Mouse (Mus musculus) heart, embryonic 12.5 days (tissue): ENCODE results near the gene Parp8. TPM values are rescaled to one million over a fixed set of nuclear protein-coding genes. Genes with fewer than 3 reads are reported as not detected.
A peak's percentile ranks its signal among the peaks of the same experiment; 100 is the strongest.

Experiments used
- ATAC-seq: fragments of 200-750 bp; cut with Nextera tagmentation; 2 replicates; pipeline ENCODE4 v1.8.0; 2017; ENCODE audit warnings: moderate TSS enrichment, moderate library complexity; ENCODE audit not compliant: insufficient number of reproducible peaks, low FRiP score
- H3K27ac ChIP-seq: fragments of 300-500 bp; sonication (generic); 2 replicates; pipeline ENCODE4 v1.5.1; 2016; ENCODE audit warnings: mild to moderate bottlenecking, moderate library complexity; ENCODE audit not compliant: poor library complexity, severe bottlenecking
- H3K27me3 ChIP-seq: fragments of 300-500 bp; sonication (generic); replicated peaks from 2 replicates; pipeline ENCODE4 v1.6.1; 2016; ENCODE audit warnings: mild to moderate bottlenecking, moderate library complexity
- H3K36me3 ChIP-seq: fragments of 300-500 bp; sonication (generic); 2 replicates; pipeline ENCODE4 v1.6.1; 2016; ENCODE audit warnings: mild to moderate bottlenecking, moderate library complexity
- H3K4me1 ChIP-seq: fragments of 300-500 bp; sonication (generic); replicated peaks from 2 replicates; pipeline ENCODE4 v1.6.1; 2016; ENCODE audit warnings: mild to moderate bottlenecking
- H3K4me2 ChIP-seq: fragments of 300-500 bp; sonication (generic); 2 replicates; pipeline ENCODE4 v1.6.1; 2016; ENCODE audit warnings: mild to moderate bottlenecking, moderate library complexity
- H3K4me3 ChIP-seq: fragments of 300-500 bp; sonication (generic); 2 replicates; pipeline ENCODE4 v1.5.1; 2016; ENCODE audit warnings: mild to moderate bottlenecking
- H3K9ac ChIP-seq: fragments of 300-500 bp; sonication (generic); 2 replicates; pipeline ENCODE4 v1.6.1; 2016; ENCODE audit warnings: mild to moderate bottlenecking, moderate library complexity
- H3K9me3 ChIP-seq: fragments of 300-500 bp; sonication (generic); replicated peaks from 2 replicates; pipeline ENCODE4 v1.6.1; 2016; ENCODE audit warnings: mild to moderate bottlenecking, moderate library complexity
- WGBS: fragments of 180-500 bp; shearing (Covaris S2); methylation state at CpG from one replicate; pipeline ENCODE4 v1.1.7; 2016; 5-methylcytosine and 5-hydroxymethylcytosine counted together
- polyA plus RNA-seq: library from polyadenylated mRNA; unstranded; fragments of >200 nt; fragmentation: Nextera tagmentation; extraction: Ambion mirVana; gene quantifications from 2 replicates; pipeline ENCODE4 v1.2.1, GENCODE M21; 2016

Gene Parp8
- polyA plus RNA-seq, 1 experiment from 2014 or later = 15.6 TPM

DNA sequence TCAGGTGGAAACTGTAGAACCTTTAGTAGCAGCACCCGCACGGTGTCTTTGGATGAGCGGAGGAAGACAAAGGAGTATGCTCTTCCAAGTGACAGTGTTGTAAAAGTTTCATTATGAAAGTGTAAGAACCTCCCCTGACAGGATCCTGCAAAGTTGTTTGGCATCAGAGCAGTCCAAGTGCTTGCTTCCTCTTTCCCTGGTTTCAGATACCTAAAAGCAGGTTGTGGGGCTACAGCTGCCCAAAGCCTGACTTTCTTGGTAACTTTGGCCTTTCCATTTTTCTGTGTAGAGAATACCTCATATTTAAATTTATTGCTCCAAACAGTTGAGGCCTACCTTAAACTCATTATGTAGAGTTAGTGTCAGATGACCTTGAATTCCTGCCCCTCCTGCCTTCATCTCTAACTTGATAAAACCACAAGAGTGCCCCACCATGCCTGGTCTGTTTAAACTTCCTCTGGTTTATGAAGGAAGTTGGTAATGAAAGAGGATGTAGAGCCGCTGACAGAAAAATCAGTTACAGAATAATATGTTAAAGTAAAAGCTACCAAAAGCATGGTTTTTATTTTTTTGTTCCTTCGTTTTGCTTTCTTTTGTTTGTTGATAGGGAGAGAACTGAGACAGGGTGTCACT lies 8.5 kb upstream of the Parp8 start:
- peaks cover 18% of the 10 kb centered on the region for H3K4me1 ChIP-seq
- ATAC-seq = no peak
- no peak overlapping the region for H3K27ac ChIP-seq
- 81% methylated on average over 5 of the region's 5 CpGs for WGBS
- no peaks in the 10 kb centered on the region for H3K36me3 ChIP-seq
- H3K9me3 ChIP-seq = no peaks in the 10 kb centered on the region
- H3K4me3 ChIP-seq = no peak overlapping the region
- 0 out of 2 replicates have a peak, but pooled peaks cover 2% of the 10 kb centered on the region for H3K27me3 ChIP-seq
- no peak overlapping the region for H3K4me2 ChIP-seq
- no peak overlapping the region for H3K9ac ChIP-seq

DNA sequence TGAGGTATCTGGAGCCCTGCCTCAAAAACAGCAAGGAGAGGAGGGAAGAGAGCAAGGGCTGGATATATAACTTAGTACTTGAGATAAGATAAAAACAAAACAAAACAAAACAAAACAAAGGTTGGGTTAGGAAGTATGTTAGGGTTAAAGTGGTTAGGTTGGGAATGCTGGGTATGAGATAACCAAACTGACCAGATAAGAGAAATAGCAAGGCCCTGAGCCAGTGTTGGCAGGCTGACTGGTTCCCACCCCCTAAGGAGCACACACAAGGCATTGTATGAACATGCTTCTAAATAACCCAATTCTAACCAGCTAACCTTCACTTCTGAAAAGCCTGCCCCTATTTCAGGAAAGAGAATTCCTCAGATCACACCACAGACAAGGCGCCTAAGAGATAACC lies 7.1 kb upstream of the Parp8 start:
- Histone ChIP-seq H3K4me2 (no peak overlapping the region), H3K9ac (no peak overlapping the region), H3K9me3 (no peaks in the 10 kb centered on the region), H3K4me3 (no peak overlapping the region), H3K4me1 (peaks cover 26% of the 10 kb centered on the region), H3K36me3 (no peaks in the 10 kb centered on the region), H3K27me3 (0 out of 2 replicates have a peak, but pooled peaks cover 2% of the 10 kb centered on the region), H3K27ac (no peak overlapping the region)
- WGBS = 74% methylated on average over 1 of the region's 1 CpGs
- ATAC-seq = no peak

DNA sequence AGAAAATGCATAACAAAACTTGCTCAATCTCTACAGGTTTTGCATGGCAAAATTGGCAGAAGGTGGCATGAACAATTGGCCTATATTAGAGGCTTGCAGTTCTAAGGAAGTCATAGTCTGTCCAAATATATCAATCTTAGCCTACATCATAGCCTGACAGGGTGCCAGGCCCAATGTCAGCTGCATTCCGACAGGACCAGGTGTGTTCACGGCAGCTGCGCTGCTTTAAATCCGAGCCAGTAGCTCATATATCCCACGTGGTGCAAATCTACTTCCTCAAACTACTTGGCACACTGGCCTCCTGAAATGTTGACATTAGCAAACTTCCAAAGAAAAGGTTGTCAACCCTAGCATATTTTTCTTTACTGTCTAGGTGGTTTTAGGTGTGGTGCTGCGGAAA lies 6.2 kb upstream of the Parp8 start:
- Histone ChIP-seq H3K36me3 (no peaks in the 10 kb centered on the region), H3K27me3 (0 out of 2 replicates have a peak, but pooled peaks cover 2% of the 10 kb centered on the region), H3K27ac (no peak overlapping the region), H3K4me2 (no peak overlapping the region), H3K4me3 (no peak overlapping the region), H3K9me3 (no peaks in the 10 kb centered on the region), H3K9ac (no peak overlapping the region), H3K4me1 (peaks cover 34% of the 10 kb centered on the region)
- WGBS = 68% methylated on average over 6 of the region's 6 CpGs
- ATAC-seq = no peak

DNA sequence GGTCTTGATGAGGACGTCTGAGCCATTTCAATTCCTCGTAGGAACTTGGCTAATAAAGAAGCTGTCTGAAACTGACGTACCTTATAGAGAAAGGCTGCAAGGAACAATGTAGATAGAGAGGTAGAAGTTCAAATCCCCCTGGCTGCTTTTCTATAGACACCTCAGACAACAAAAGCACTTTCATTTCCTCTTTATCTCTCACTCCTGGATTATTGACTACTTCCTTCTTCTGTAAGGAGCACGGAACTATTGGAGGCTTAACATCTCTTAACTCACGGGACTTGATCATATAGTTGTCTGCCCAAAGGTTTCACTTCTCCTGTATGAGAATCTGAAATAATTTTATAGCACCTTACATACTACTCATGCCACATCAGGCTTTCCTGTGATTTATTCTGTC lies 2.9 kb upstream of the Parp8 start:
- Histone ChIP-seq H3K9ac (no peak overlapping the region), H3K4me2 (no peak overlapping the region), H3K36me3 (no peaks in the 10 kb centered on the region), H3K27me3 (0 out of 2 replicates have a peak, but pooled peaks cover 2% of the 10 kb centered on the region), H3K9me3 (no peaks in the 10 kb centered on the region), H3K27ac (no peak overlapping the region), H3K4me3 (no peak overlapping the region), H3K4me1 (peaks cover 37% of the 10 kb centered on the region)
- WGBS = 42% methylated on average over 5 of the region's 5 CpGs
- ATAC-seq = no peak

DNA sequence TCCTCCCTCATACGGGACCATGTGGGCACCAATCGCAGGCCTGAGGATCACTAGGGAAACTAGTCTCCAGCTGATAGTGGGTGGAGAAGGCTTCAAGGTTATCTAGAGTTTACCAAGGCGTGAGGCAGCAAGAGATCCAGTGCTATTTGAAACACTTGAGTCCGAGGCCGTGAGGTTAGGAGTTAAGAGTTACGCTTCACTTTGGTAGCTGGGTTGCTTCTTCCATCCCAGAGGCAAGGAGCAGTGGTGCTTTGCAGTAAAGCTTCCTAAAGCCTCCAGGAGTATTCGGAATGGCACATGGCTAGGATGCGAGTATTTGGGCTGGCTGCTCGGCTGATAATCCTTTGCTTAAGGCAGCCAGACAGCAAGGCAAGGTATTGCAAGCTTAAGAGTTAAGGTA lies 2.0 kb upstream of the Parp8 start:
- ATAC-seq = no peak
- no peak overlapping the region for H3K4me3 ChIP-seq
- H3K27ac ChIP-seq = no peak overlapping the region
- peaks cover 31% of the 10 kb centered on the region for H3K4me1 ChIP-seq
- H3K27me3 ChIP-seq = 0 out of 2 replicates have a peak, but pooled peaks cover 2% of the 10 kb centered on the region
- no peaks in the 10 kb centered on the region for H3K36me3 ChIP-seq
- 46% methylated on average over 9 of the region's 9 CpGs for WGBS
- H3K9ac ChIP-seq = no peak overlapping the region
- H3K4me2 ChIP-seq = no peak overlapping the region
- no peaks in the 10 kb centered on the region for H3K9me3 ChIP-seq

DNA sequence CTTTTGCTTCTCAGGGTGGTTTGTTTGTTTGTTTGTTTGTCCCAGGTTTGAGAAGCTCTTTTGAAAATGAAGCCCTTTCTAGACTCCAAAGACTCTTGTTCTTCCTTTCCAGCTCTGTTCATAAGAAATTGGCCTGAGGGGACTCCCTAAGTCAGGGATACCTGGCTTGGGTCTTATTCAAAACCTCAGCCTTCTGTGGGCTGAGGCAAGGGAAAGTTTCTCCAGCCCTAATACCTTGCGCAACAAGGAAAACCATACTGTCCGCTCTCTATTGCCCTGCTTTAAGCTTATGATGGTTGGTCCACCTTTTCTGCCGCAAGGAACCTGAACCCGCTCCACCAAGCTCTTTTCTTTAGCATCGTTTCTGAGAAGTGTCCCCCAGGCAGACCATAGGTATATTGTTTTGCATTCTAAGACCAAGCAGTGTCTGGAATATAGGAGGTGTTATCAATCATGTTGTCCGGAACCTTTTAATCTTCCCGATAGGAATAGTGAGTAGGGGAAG lies 991 bp upstream of the Parp8 start:
- ATAC-seq = no peak

DNA sequence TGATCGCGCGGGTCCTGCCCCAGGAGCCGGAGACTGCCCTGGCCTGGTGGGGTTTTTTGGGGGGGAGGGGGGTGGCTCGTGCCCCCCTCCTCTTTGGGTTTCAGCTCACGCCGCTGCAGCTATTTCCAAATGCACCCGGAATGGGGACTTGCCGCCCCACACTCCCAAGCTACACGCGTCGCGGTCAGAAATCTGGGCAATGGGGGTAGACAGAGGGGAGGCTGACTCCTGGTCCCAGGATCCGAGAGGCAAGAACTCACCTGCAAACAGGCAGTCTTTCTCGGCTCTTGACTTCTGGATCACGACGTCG lies 466 bp downstream of the Parp8 start:
- H3K9me3 ChIP-seq = no peaks in the 10 kb centered on the region
- WGBS = 2% methylated on average over 17 of the region's 18 CpGs
- peaks cover 43% of the 10 kb centered on the region for H3K4me1 ChIP-seq
- H3K27ac ChIP-seq = peak overlapping the region; percentile 87
- no peaks in the 10 kb centered on the region for H3K36me3 ChIP-seq
- H3K4me3 ChIP-seq = peak overlapping the region; percentile 83
- ATAC-seq = peak; percentile 23; the same call in 1 of the 2 replicates
- peak overlapping the region; percentile 73 for H3K4me2 ChIP-seq
- 0 out of 2 replicates have a peak, but pooled peaks cover 2% of the 10 kb centered on the region for H3K27me3 ChIP-seq
- H3K9ac ChIP-seq = peak overlapping the region; percentile 95

More for the DNA sequence above, 991 bp upstream of the Parp8 start:
- H3K4me1 ChIP-seq = peaks cover 32% of the 10 kb centered on the region
- WGBS = 62% methylated on average over 7 of the region's 7 CpGs
- H3K27me3 ChIP-seq = 0 out of 2 replicates have a peak, but pooled peaks cover 2% of the 10 kb centered on the region
- peak overlapping the region; percentile 83; the same call in 1 of the 2 replicates for H3K4me3 ChIP-seq
- H3K9me3 ChIP-seq = no peaks in the 10 kb centered on the region
- no peak overlapping the region for H3K27ac ChIP-seq
- peak overlapping the region; percentile 73; the same call in 1 of the 2 replicates for H3K4me2 ChIP-seq
- H3K9ac ChIP-seq = no peak overlapping the region
- no peaks in the 10 kb centered on the region for H3K36me3 ChIP-seq

DNA sequence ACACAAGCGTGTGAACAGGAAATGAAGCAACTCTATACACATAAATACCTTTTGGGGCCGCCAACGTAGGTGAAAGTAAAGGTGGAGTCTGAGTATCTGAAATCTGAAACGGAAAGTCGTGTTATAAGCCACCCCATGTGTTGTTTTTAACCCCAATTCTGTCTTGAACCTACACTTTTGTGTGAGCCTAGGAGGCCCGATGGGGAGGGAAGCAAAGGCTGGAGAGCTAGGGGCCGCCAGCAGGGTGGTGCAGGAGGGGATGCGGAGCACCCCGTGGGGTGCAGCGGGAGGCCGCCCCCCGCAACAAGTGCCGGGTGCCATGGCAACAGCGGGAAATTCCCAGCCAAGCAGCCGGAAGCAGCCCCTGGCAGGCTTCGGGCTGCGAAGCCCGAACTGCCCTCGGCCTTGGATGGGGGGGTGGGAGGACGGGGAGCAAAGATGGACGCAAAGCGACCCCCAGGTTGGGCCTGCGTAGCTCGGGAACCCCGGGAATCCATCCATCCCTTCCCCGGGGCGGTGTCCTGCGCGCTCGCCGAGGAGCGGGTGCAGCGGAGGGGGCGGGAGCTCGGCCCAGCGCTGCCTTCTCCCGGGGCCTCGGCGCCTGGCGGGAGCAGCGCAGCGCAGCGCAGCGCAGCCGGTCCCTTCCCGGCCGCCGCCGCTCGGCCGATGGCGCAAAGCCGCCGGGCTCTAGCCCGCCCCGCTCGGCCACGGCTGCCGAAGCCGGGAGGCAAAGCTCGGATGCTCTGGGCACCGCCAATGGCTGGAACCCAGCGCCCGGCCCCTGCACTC lies 1.0 kb downstream of the Parp8 start:
- Histone ChIP-seq H3K27me3 (no peaks in the 10 kb centered on the region), H3K4me1 (peaks cover 43% of the 10 kb centered on the region), H3K4me2 (peak overlapping the region; percentile 73), H3K4me3 (peak overlapping the region; percentile 83), H3K9ac (peak overlapping the region; percentile 95), H3K36me3 (no peaks in the 10 kb centered on the region), H3K27ac (peak overlapping the region; percentile 87), H3K9me3 (no peaks in the 10 kb centered on the region)
- under 1% methylated on average over 62 of the region's 64 CpGs for WGBS
- peak; percentile 62 for ATAC-seq

DNA sequence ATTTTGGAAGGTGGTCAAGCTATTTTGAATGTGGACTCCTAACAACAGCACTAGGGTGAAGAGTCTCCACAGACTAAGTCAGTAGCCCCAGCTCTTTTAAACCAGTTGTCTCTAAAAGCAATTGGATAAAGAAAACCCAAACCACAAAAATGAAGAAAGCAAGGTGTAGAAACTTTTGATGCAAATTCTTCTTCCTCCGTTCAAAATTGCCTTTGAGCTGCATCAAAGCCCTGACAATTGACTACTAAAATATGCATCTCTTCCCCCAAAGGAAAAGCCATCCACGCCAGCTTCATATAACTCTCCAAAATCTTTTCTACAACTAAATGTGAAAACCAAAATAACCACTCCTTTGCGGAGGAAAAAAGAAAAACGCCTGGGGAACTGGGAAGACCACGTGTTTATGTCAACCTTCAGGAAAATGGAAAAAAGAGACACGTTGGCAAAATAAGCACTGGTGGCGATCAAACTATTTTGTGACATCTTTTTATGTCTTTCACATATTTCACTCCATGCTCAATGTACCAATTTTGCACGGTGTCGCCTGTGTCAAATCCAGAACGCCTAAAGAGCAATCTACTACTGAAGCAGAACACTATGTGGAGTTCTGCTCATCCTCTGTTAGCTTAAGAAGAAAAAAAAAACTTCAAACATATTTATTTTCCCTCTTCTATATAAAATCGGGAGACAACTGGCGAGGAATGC lies 1.8 kb downstream of the Parp8 start:
- 16% methylated on average over 12 of the region's 12 CpGs for WGBS
- Histone ChIP-seq H3K27ac (no peak overlapping the region), H3K36me3 (no peaks in the 10 kb centered on the region), H3K27me3 (no peaks in the 10 kb centered on the region), H3K4me1 (peaks cover 43% of the 10 kb centered on the region), H3K4me2 (peak overlapping the region; percentile 73), H3K9ac (peak overlapping the region; percentile 95), H3K9me3 (no peaks in the 10 kb centered on the region), H3K4me3 (peak overlapping the region; percentile 83)
- no peak for ATAC-seq

DNA sequence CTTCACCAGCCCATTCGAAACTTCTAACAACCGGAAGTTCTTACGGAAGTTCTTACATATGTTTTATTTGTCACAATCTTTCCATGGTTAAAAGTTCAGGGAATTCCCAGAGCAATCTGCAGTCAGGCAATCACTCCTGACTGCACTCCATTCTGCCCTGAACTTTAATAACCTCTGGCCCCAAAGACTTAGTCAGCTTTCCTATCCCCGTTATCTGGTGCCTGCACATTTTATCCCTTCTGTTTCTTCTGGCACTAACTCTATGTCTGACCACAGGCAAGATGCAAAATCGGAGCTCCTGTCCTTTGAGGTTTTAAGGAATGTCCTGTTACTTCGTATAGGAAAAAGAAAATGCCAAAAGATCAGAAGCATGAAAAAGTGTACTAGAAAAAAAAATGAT lies 4.7 kb downstream of the Parp8 start:
- no peaks in the 10 kb centered on the region for H3K9me3 ChIP-seq
- H3K27me3 ChIP-seq = no peaks in the 10 kb centered on the region
- WGBS = 39% methylated on average over 6 of the region's 6 CpGs
- peak; percentile 60; the same call in 1 of the 2 replicates for ATAC-seq
- H3K4me2 ChIP-seq = no peak overlapping the region
- H3K4me1 ChIP-seq = peaks cover 27% of the 10 kb centered on the region
- H3K27ac ChIP-seq = peak overlapping the region; percentile 38; the same call in 1 of the 2 replicates
- H3K36me3 ChIP-seq = no peaks in the 10 kb centered on the region
- H3K9ac ChIP-seq = no peak overlapping the region
- H3K4me3 ChIP-seq = no peak overlapping the region

DNA sequence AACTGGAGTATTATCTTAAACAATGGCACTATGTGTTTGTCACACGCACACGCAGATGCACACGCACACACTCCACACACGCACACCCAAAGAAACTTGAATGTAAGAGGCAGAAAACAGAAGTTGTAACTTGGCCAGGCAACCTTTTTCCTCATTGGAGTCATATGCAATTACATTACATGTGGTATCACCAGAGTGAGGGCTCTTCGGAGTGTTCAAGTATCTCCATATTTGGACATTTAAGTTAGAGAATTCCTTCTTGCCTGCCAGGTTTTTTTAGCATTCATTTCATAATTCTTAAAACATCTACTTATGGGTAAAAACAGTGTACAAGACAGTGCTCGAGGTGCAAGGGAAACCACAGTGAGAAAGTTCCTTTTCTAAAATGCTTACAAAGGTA lies 6.7 kb downstream of the Parp8 start:
- H3K27ac ChIP-seq = no peak overlapping the region
- H3K27me3 ChIP-seq = no peaks in the 10 kb centered on the region
- H3K4me3 ChIP-seq = no peak overlapping the region
- 91% methylated on average over 6 of the region's 6 CpGs for WGBS
- ATAC-seq = no peak
- no peaks in the 10 kb centered on the region for H3K36me3 ChIP-seq
- peaks cover 27% of the 10 kb centered on the region for H3K4me1 ChIP-seq
- no peak overlapping the region for H3K9ac ChIP-seq
- H3K4me2 ChIP-seq = no peak overlapping the region
- H3K9me3 ChIP-seq = no peaks in the 10 kb centered on the region
